Mouse (Mus musculus): ENCODE measurements at regions not wholly inside any gene's neighbourhood (a gene's known extent, or its start where the extent isn't known, plus 50 kb on each side); places are given as distances from the start of the nearest gene placed in this dataset.
"Not testable (repeated sequence)": the region's sequence is repeated elsewhere in the genome, so short reads cannot be mapped to it uniquely, and the experiment has no call there.

- H3K9me3 ChIP-seq (replicated peaks); DNase-seq (ENCODE audit: low spot score); H3K4me3 ChIP-seq; H3K27me3 ChIP-seq (ENCODE audit: low read depth, poor library complexity, severe bottlenecking); H3K36me3 ChIP-seq; H3K27ac ChIP-seq; H3K4me1 ChIP-seq: not testable (repeated sequence)
- 71% methylated on average over 5 of the region's 5 CpGs for whole genome bisulfite sequencing
Measured at GRCm38 (mm10) chr12:117327086-117327485, 189.2 kb upstream of the Rapgef5 start.

- H3K9me3 ChIP-seq (replicated peaks): peaks cover 2% of the 10 kb centered on the region; the same call in 1 of the 2 replicates
- no peak overlapping the region for H3K27ac ChIP-seq
- H3K4me1 ChIP-seq: no peaks in the 10 kb centered on the region
- no peaks in the 10 kb centered on the region for H3K27me3 ChIP-seq (ENCODE audit: low read depth, poor library complexity, severe bottlenecking)
- no peak for DNase-seq (ENCODE audit: low spot score)
- H3K4me3 ChIP-seq: no peak overlapping the region
- H3K36me3 ChIP-seq: no peaks in the 10 kb centered on the region
Measured at GRCm38 (mm10) chr12:117330418-117330817, 185.9 kb upstream of the Rapgef5 start.

- Histone ChIP-seq H3K27ac (no peak overlapping the region), H3K9me3 (replicated peaks) (no peaks in the 10 kb centered on the region), H3K4me1 (peaks cover 10% of the 10 kb centered on the region), H3K36me3 (no peaks in the 10 kb centered on the region), H3K4me3 (no peak overlapping the region), H3K27me3 (ENCODE audit: low read depth, poor library complexity, severe bottlenecking) (no peaks in the 10 kb centered on the region)
- WGBS: 75% methylated on average over 4 of the region's 4 CpGs
- DNase-seq (ENCODE audit: low spot score): no peak
Measured at GRCm38 (mm10) chr12:117336856-117337255, 179.4 kb upstream of the Rapgef5 start.

GRCm38 (mm10) chr12:117342321-117342720 lies 174.0 kb upstream of the Rapgef5 start:
- Histone ChIP-seq H3K9me3 (replicated peaks) (no peaks in the 10 kb centered on the region), H3K27ac (peak overlapping the region; percentile 75), H3K4me3 (no peak overlapping the region), H3K36me3 (no peaks in the 10 kb centered on the region), H3K27me3 (ENCODE audit: low read depth, poor library complexity, severe bottlenecking) (no peaks in the 10 kb centered on the region), H3K4me1 (peaks cover 52% of the 10 kb centered on the region)
- 31% methylated on average over 6 of the region's 6 CpGs for WGBS
- DNase-seq (ENCODE audit: low spot score): peak; percentile 47

GRCm38 (mm10) chr12:117343121-117343520 lies 173.2 kb upstream of the Rapgef5 start:
- 91% methylated on average over 3 of the region's 3 CpGs for WGBS
- Histone ChIP-seq H3K9me3 (replicated peaks) (no peaks in the 10 kb centered on the region), H3K4me1 (peaks cover 52% of the 10 kb centered on the region), H3K4me3 (no peak overlapping the region), H3K27ac (0 out of 2 replicates have a peak overlapping the region, but pooled peaks have one; percentile 30), H3K27me3 (ENCODE audit: low read depth, poor library complexity, severe bottlenecking) (no peaks in the 10 kb centered on the region), H3K36me3 (no peaks in the 10 kb centered on the region)
- no peak for DNase-seq (ENCODE audit: low spot score)

GRCm38 (mm10) chr12:117343605-117344004 lies 172.7 kb upstream of the Rapgef5 start:
- H3K27ac ChIP-seq; H3K27me3 ChIP-seq (ENCODE audit: low read depth, poor library complexity, severe bottlenecking); H3K9me3 ChIP-seq (replicated peaks); H3K36me3 ChIP-seq; H3K4me3 ChIP-seq; DNase-seq (ENCODE audit: low spot score): not testable (repeated sequence)
- 91% methylated on average over 5 of the region's 5 CpGs for WGBS
- H3K4me1 ChIP-seq: peaks cover 52% of the 10 kb centered on the region

GRCm38 (mm10) chr12:117344266-117345087 lies 171.8 kb upstream of the Rapgef5 start:
- 39% methylated on average over 11 of the region's 11 CpGs for WGBS
- DNase-seq (ENCODE audit: low spot score): peak; percentile 61

GRCm38 (mm10) chr12:117345088-117345977 lies 170.9 kb upstream of the Rapgef5 start:
- Histone ChIP-seq H3K4me3 (peak overlapping the region; percentile 24; the same call in 1 of the 2 replicates), H3K4me1 (peaks cover 49% of the 10 kb centered on the region)
- DNase-seq (ENCODE audit: low spot score): peak; percentile 78

More at GRCm38 (mm10) chr12:117344266-117345087, 171.8 kb upstream of the Rapgef5 start:
- no peak overlapping the region; the same call in 1 of the 2 replicates for H3K4me3 ChIP-seq
- peak overlapping the region; percentile 85 for H3K27ac ChIP-seq
- no peaks in the 10 kb centered on the region for H3K9me3 ChIP-seq (replicated peaks)
- no peaks in the 10 kb centered on the region for H3K27me3 ChIP-seq (ENCODE audit: low read depth, poor library complexity, severe bottlenecking)
- H3K36me3 ChIP-seq: no peaks in the 10 kb centered on the region
- H3K4me1 ChIP-seq: peaks cover 52% of the 10 kb centered on the region

GRCm38 (mm10) chr12:117346091-117346490 lies 170.2 kb upstream of the Rapgef5 start:
- no peak for DNase-seq (ENCODE audit: low spot score)
- Histone ChIP-seq H3K27ac (peak overlapping the region; percentile 85; the same call in 1 of the 2 replicates), H3K36me3 (no peaks in the 10 kb centered on the region), H3K4me3 (no peak overlapping the region), H3K4me1 (peaks cover 48% of the 10 kb centered on the region), H3K27me3 (ENCODE audit: low read depth, poor library complexity, severe bottlenecking) (no peaks in the 10 kb centered on the region), H3K9me3 (replicated peaks) (no peaks in the 10 kb centered on the region)
- 87% methylated on average over 2 of the region's 2 CpGs for WGBS

More at GRCm38 (mm10) chr12:117345088-117345977, 170.9 kb upstream of the Rapgef5 start:
- no peaks in the 10 kb centered on the region for H3K27me3 ChIP-seq (ENCODE audit: low read depth, poor library complexity, severe bottlenecking)
- H3K36me3 ChIP-seq: no peaks in the 10 kb centered on the region
- 33% methylated on average over 20 of the region's 20 CpGs for WGBS
- H3K27ac ChIP-seq: peak overlapping the region; percentile 85
- H3K9me3 ChIP-seq (replicated peaks): no peaks in the 10 kb centered on the region

GRCm38 (mm10) chr12:117347135-117347534 lies 169.1 kb upstream of the Rapgef5 start:
- Histone ChIP-seq H3K36me3 (no peaks in the 10 kb centered on the region), H3K4me3 (no peak overlapping the region), H3K4me1 (peaks cover 48% of the 10 kb centered on the region), H3K27ac (no peak overlapping the region), H3K9me3 (replicated peaks) (no peaks in the 10 kb centered on the region), H3K27me3 (ENCODE audit: low read depth, poor library complexity, severe bottlenecking) (no peaks in the 10 kb centered on the region)
- no peak for DNase-seq (ENCODE audit: low spot score)
- WGBS: 51% methylated on average over 3 of the region's 3 CpGs

- peaks cover 42% of the 10 kb centered on the region for H3K4me1 ChIP-seq
Measured at GRCm38 (mm10) chr12:117348516-117348915, 167.8 kb upstream of the Rapgef5 start.

GRCm38 (mm10) chr12:117351900-117352299 lies 164.4 kb upstream of the Rapgef5 start:
- Histone ChIP-seq H3K4me1 (peaks cover 17% of the 10 kb centered on the region), H3K27ac (peak overlapping the region; percentile 56), H3K36me3 (no peaks in the 10 kb centered on the region), H3K9me3 (replicated peaks) (no peaks in the 10 kb centered on the region), H3K4me3 (no peak overlapping the region), H3K27me3 (ENCODE audit: low read depth, poor library complexity, severe bottlenecking) (peaks cover 4% of the 10 kb centered on the region; the same call in 1 of the 2 replicates)
- 4% methylated on average over 5 of the region's 5 CpGs for WGBS
- DNase-seq (ENCODE audit: low spot score): no peak

More at GRCm38 (mm10) chr12:117348516-117348915, 167.8 kb upstream of the Rapgef5 start:
- H3K36me3 ChIP-seq: no peaks in the 10 kb centered on the region
- H3K9me3 ChIP-seq (replicated peaks): no peaks in the 10 kb centered on the region
- H3K4me3 ChIP-seq: no peak overlapping the region
- WGBS: 89% methylated on average over 3 of the region's 3 CpGs
- no peak overlapping the region for H3K27ac ChIP-seq
- DNase-seq (ENCODE audit: low spot score): no peak
- no peaks in the 10 kb centered on the region for H3K27me3 ChIP-seq (ENCODE audit: low read depth, poor library complexity, severe bottlenecking)

- 45% methylated on average over 3 of the region's 3 CpGs for WGBS
- Histone ChIP-seq H3K27ac (no peak overlapping the region), H3K27me3 (ENCODE audit: low read depth, poor library complexity, severe bottlenecking) (peaks cover 10% of the 10 kb centered on the region; the same call in 1 of the 2 replicates), H3K36me3 (no peaks in the 10 kb centered on the region), H3K4me3 (no peak overlapping the region), H3K4me1 (peaks cover 14% of the 10 kb centered on the region), H3K9me3 (replicated peaks) (no peaks in the 10 kb centered on the region)
- DNase-seq (ENCODE audit: low spot score): no peak
Measured at GRCm38 (mm10) chr12:117352511-117352910, 163.8 kb upstream of the Rapgef5 start.
